Mouse (Mus musculus) frontal cortex, adult 2 months (tissue): Measurements from ENCODE around the gene Sar1b. TPM values are rescaled to one million over a fixed set of nuclear protein-coding genes. Genes with fewer than 3 reads are reported as not detected.
"Not testable (repeated sequence)": the region's sequence is repeated elsewhere in the genome, so short reads cannot be mapped to it uniquely, and the experiment has no call there.

Experiments
- DNase-seq, 2 experiments: peaks; one replicate each; pipeline ENCODE4 v3.0.0; 2022; ENCODE audit warnings: low spot score in 1 of 2; ENCODE audit errors: extremely low spot score in 1 of 2
- polyA plus RNA-seq: library from polyadenylated mRNA; depleted of rRNA; stranded (reverse); fragments of >200 nt; gene quantifications from 2 replicates; pipeline ENCODE4 v1.2.3, GENCODE M21; 2012

Gene Sar1b
- polyA plus RNA-seq, 1 experiment = 106 TPM

GRCm38 (mm10) chr11:51775507-51775906 lies 12.0 kb downstream of the Sar1b start:
- no peak for DNase-seq

GRCm38 (mm10) chr11:51777478-51777877 lies 14.0 kb downstream of the Sar1b start:
- no peak for DNase-seq

DNA sequence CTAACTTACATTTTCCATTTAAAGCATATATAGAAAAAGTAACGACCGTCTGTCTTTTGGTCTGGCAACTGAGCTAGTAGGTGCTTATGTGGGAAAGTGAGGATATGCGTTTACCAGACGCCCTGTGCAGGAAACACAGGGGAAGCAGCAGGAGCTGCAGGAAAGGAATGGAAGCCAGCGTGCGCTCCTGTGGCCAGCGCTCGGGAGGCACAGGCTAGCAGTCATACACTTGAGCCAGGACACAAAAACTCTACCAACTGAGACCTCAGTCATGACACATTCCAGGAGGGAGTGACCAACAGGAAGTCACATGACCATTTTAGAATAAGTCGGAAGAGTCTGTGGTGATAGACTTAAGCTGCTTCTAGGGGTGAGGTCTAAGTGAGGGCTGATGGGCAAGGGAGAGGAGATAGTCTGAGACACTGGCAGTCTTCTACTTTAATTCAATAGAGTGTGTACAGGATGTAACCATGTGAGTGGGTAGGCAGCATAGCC lies 17.3 kb downstream of the Sar1b start:
- no peak for DNase-seq

- no peak for DNase-seq
Observed at GRCm38 (mm10) chr11:51782721-51783120, 19.2 kb downstream of the Sar1b start.

- no peak for DNase-seq
Observed at GRCm38 (mm10) chr11:51785926-51786325, 22.4 kb downstream of the Sar1b start.

- DNase-seq = not testable (repeated sequence)
Observed at GRCm38 (mm10) chr11:51789735-51790134, 26.2 kb downstream of the Sar1b start.

DNA sequence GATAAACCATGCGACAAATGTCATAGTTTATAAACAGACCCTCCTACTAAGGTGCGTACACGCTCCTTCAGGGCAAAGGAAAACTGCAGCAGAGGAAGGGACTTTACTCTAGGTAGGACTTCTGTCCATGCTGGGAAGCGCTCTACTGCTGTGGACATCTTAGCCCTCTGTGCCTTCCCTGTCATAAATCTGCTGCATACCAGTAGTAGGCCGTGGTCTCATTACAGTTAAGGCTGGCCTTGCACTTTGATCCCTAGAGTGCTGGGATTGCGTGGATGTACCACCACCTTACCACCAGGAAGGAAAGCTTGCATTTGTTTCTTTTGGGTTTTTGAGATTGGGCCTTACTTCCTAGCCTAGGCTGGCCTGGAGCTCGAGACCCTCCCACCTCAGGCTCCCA lies 27.2 kb downstream of the Sar1b start:
- no peak for DNase-seq

GRCm38 (mm10) chr11:51796272-51796671 lies 32.8 kb downstream of the Sar1b start:
- DNase-seq = no peak

DNA sequence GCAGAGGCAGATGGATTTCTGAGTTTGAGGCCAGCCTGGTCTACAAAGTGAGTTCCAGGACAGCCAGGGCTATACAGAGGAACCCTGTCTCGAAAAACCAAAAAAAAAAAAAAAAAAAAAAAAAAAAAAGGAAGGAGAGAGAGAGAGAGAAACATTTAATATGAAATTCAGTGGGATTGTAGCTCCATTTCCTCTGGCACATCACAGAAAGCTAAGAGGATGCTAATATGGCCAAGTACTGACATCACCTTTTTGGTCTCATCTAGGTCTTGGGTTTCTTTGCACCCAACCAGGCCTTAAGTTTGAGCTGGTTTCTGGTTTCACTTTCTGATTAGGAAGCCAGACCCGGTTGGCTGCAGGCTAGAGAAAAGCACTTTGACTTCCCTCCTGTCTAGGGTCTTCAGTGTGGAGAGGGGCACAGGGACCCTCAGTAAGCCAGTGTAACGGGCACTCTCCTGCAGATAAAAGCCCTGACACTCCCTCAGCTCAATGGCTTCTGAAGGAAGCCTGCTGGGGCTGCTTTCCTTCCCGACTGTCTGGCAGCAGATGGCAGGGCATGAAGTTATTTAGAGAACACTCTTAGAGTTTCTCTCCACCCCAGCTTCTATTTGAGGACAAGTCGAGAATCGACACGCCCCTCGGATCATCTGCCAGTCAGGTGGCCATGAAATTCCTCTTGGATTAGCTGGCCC lies 37.3 kb downstream of the Sar1b start:
- DNase-seq = peak; percentile 61 to 65

DNA sequence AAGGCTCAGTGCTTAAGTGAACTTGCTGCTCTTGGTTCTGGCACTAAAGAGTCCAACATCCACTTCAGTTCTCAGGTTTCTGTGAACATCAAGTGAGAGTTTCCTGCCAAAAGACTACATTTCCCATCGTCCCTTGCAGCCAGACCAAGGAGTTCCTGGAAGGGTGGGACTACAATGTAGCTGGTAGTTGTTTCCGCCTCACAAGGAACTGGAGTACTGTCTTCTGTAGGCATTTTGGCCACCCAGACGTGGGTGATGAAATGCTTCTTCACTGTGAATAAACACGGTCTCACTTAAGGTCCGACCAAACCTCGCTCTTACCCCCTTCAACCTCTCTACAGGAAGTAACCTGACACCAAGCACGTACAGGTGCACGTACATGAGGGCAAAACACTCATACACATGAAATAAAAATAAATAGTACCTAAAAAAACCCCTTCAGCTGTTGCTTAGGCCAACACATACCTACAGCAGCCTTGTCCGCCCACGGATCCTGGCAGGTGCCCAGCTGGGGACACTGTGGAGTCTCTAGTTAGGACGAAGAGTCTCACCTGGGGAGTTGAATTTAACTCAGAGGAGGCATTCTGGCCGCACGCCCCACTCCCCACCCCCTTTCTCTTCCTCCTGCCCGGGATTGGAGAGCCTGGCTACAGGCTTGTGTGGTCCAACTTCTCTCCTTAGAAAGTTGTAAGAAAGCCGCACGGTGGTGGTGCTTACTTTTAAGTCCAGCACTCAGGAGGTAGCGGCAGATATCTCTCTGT lies 41.9 kb downstream of the Sar1b start:
- DNase-seq = peak; percentile 77 to 84

GRCm38 (mm10) chr11:51807108-51807879 lies 43.8 kb downstream of the Sar1b start:
- no peak for DNase-seq

GRCm38 (mm10) chr11:51809632-51810224 lies 46.2 kb downstream of the Sar1b start:
- peak in 1 of 2 experiments; percentile 61 for DNase-seq

GRCm38 (mm10) chr11:51811230-51811629 lies 47.7 kb downstream of the Sar1b start:
- DNase-seq = no peak

GRCm38 (mm10) chr11:51812022-51812546 lies 48.6 kb downstream of the Sar1b start:
- no peak for DNase-seq

GRCm38 (mm10) chr11:51817756-51818155 lies 54.3 kb downstream of the Sar1b start:
- DNase-seq = peak; percentile 75 to 91

GRCm38 (mm10) chr11:51818837-51819236 lies 55.4 kb downstream of the Sar1b start:
- DNase-seq = no peak

DNA sequence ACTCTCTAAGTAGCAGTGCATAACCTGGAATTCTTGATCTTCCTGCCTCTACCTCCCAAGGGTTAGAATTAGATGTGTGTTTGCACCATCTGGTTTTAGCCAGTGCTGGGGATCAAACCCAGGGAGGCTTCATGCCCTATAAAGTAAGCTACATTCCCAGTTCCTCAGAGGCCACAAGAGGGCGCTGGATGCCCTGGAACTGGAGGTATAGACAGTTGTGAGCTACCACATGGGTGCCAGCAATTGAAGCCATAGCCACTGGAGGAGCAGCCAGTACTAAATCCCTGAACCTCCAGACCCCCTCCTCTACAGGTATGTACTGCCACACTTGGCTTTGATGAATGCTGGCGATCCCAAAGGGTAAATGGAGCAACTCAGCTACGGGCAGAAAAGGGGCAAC lies 56.5 kb downstream of the Sar1b start:
- peak in 1 of 2 experiments; percentile 56 for DNase-seq

GRCm38 (mm10) chr11:51820861-51821260 lies 57.4 kb downstream of the Sar1b start:
- DNase-seq = peak; percentile 45 to 84

GRCm38 (mm10) chr11:51822736-51823135 lies 59.2 kb downstream of the Sar1b start:
- DNase-seq = no peak

- DNase-seq = no peak
Observed at GRCm38 (mm10) chr11:51823271-51823670, 59.8 kb downstream of the Sar1b start.
